Mouse (Mus musculus): ENCODE data around the gene Klhdc3.

- no peak for TF ChIP-seq CTCF (IDR thresholded peaks at IDR 0.05; ENCODE audit: insufficient read depth, low read length)
- TF ChIP-seq POLR2A (IDR thresholded peaks at IDR 0.05; ENCODE audit: borderline replicate concordance, extremely low read depth, low read depth, low read length), result no peak
These were observed 52.3 kb downstream of the Klhdc3 start for GRCm38 (mm10) chr17:46628471-46628790.
